Mouse (Mus musculus) limb, embryonic 13.5 days (tissue): ENCODE measurements around the gene Lrrtm3. TPM values are rescaled to one million over a fixed set of nuclear protein-coding genes. Genes with fewer than 3 reads are reported as not detected.

Source experiments
- ATAC-seq: fragments of 200-750 bp; cut with Nextera tagmentation; 2 replicates; pipeline ENCODE4 v1.8.0; 2017; ENCODE audit warnings: low read depth, moderate number of reproducible peaks, moderate TSS enrichment; ENCODE audit not compliant: low FRiP score
- H3K27ac ChIP-seq: fragments of 300-500 bp; sonication (generic); 2 replicates; pipeline ENCODE4 v1.5.1; 2015; ENCODE audit warnings: inconsistent platforms, mild to moderate bottlenecking, moderate library complexity
- H3K27me3 ChIP-seq: fragments of 300-500 bp; sonication (generic); 2 replicates; pipeline ENCODE4 v1.6.1; 2015; ENCODE audit warnings: mild to moderate bottlenecking, inconsistent platforms
- H3K36me3 ChIP-seq: fragments of 300-500 bp; sonication (generic); 2 replicates; pipeline ENCODE4 v1.6.1; 2015; ENCODE audit warnings: inconsistent platforms, mild to moderate bottlenecking, moderate library complexity
- H3K4me1 ChIP-seq: fragments of 300-500 bp; sonication (generic); 2 replicates; pipeline ENCODE4 v1.6.1; 2015; ENCODE audit warnings: inconsistent platforms
- H3K4me2 ChIP-seq: fragments of 300-500 bp; sonication (generic); replicated peaks from 2 replicates; pipeline ENCODE4 v1.6.1; 2015; ENCODE audit warnings: inconsistent platforms, mild to moderate bottlenecking, moderate library complexity
- H3K4me3 ChIP-seq: fragments of 300-500 bp; sonication (generic); 2 replicates; pipeline ENCODE4 v1.5.1; 2015; ENCODE audit warnings: moderate library complexity, mild to moderate bottlenecking, inconsistent platforms
- H3K9ac ChIP-seq: fragments of 300-500 bp; sonication (generic); 2 replicates; pipeline ENCODE4 v1.6.1; 2015; ENCODE audit warnings: mild to moderate bottlenecking, inconsistent platforms
- H3K9me3 ChIP-seq: fragments of 300-500 bp; sonication (generic); 2 replicates; pipeline ENCODE4 v1.6.1; 2016; ENCODE audit warnings: inconsistent platforms
- WGBS: fragments of 180-500 bp; shearing (Covaris S2); methylation state at CpG from one replicate; pipeline ENCODE4 v1.1.7; 2015; 5-methylcytosine and 5-hydroxymethylcytosine counted together
- polyA plus RNA-seq: library from polyadenylated mRNA; unstranded; fragments of >200 nt; fragmentation: Nextera tagmentation; extraction: Ambion mirVana; gene quantifications from 2 replicates; pipeline ENCODE4 v1.2.1, GENCODE M21; 2015

Lrrtm3 gene
- polyA plus RNA-seq, 1 experiment from 2014 or later: 1.5 TPM

DNA sequence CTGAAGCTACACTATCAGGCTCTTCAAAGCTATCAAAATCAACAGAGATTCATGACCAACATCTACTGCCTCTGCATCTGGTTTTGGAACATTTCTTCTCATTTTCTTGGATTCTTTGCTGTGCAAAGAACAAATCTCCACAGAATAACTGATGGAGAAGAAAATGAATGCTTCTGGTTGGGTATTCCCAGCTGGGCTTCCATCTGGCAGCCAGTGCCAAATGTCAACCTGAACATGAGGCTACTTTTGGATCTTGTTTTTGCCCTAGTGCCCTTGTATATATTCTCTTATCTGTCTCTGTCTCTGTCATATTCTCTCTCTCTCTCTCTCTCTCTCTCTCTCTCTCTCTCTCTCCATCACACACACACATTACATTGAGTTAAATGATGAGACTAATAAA is 59.2 kb downstream of the Lrrtm3 start:
- Histone ChIP-seq H3K27ac (no peak overlapping the region), H3K4me1 (no peaks in the 10 kb centered on the region), H3K4me3 (no peak overlapping the region), H3K27me3 (no peaks in the 10 kb centered on the region), H3K36me3 (no peaks in the 10 kb centered on the region), H3K4me2 (no peak overlapping the region), H3K9ac (no peak overlapping the region), H3K9me3 (no peaks in the 10 kb centered on the region)
- ATAC-seq: no peak

DNA sequence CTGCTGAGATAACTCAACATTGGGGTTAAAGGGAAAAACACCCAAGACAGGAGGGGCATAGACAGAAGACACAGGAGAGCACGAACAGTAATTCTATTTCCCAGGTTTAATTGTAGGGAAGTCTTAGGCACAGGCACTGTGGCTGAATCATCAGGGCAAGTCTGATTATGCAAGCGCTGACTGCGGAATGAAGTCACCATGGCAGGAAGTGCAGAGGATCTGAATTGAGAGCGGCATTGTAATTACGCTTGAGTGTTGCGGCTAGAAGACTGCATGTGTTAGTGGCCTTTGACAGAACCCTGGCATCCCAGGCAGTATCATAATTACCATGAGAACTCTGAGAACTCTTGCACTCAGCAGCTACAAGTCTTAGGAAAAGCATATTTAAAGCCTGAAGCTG is 66.7 kb downstream of the Lrrtm3 start:
- H3K4me2 ChIP-seq: no peak overlapping the region
- H3K9me3 ChIP-seq: no peaks in the 10 kb centered on the region
- H3K36me3 ChIP-seq: no peaks in the 10 kb centered on the region
- 90% methylated on average over 6 of the region's 6 CpGs for WGBS
- H3K27ac ChIP-seq: no peak overlapping the region
- H3K9ac ChIP-seq: no peak overlapping the region
- no peaks in the 10 kb centered on the region for H3K27me3 ChIP-seq
- ATAC-seq: no peak
- H3K4me1 ChIP-seq: no peaks in the 10 kb centered on the region
- no peak overlapping the region for H3K4me3 ChIP-seq

DNA sequence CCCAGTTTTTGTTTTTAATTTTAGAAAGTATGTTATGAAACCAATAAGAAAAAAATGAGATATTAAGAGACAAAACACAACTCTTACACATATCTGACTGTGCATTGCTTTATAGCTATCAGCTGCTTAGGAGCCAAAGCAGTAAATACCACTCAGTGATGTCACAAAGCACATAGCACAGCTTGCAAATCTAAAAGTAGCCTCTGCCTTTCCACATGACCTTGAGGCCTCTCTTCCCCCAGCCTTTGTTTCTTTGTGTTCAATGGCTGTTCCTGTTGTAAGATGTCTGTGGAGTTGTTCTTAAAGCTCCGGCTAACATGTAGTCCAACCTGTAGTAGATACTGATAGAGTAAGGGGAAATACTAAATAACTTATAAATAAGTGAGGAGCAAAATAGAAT is 69.7 kb downstream of the Lrrtm3 start:
- ATAC-seq: no peak
- H3K4me1 ChIP-seq: no peaks in the 10 kb centered on the region
- no peak overlapping the region for H3K9ac ChIP-seq
- no peak overlapping the region for H3K27ac ChIP-seq
- H3K9me3 ChIP-seq: no peaks in the 10 kb centered on the region
- no peaks in the 10 kb centered on the region for H3K27me3 ChIP-seq
- H3K4me2 ChIP-seq: no peak overlapping the region
- no peak overlapping the region for H3K4me3 ChIP-seq
- no peaks in the 10 kb centered on the region for H3K36me3 ChIP-seq
- WGBS: 92% methylated on average over 1 of the region's 1 CpGs

DNA sequence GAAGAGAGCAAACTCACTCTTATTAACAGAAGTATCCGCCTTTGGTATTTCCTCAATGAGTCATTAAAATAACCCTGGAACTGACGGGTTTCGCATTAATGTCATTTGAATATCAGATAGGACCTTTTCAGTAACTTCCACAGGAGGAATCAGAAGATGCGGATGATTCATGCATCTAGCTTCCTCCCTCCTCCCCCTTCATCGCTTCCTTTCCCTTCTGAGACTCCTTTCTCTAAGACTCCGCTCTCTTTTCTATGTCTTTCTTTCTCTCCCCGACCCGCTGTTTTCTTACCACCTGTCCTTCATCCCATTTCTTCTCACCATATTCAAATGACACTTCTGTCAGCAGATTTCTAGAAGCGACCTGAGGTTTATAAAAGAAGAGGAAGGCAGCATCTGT is 88.1 kb downstream of the Lrrtm3 start:
- Histone ChIP-seq H3K36me3 (no peaks in the 10 kb centered on the region), H3K4me2 (no peak overlapping the region), H3K4me3 (no peak overlapping the region), H3K9me3 (no peaks in the 10 kb centered on the region), H3K4me1 (no peaks in the 10 kb centered on the region), H3K27me3 (no peaks in the 10 kb centered on the region), H3K9ac (no peak overlapping the region), H3K27ac (no peak overlapping the region)
- WGBS: 86% methylated on average over 9 of the region's 9 CpGs
- ATAC-seq: no peak

DNA sequence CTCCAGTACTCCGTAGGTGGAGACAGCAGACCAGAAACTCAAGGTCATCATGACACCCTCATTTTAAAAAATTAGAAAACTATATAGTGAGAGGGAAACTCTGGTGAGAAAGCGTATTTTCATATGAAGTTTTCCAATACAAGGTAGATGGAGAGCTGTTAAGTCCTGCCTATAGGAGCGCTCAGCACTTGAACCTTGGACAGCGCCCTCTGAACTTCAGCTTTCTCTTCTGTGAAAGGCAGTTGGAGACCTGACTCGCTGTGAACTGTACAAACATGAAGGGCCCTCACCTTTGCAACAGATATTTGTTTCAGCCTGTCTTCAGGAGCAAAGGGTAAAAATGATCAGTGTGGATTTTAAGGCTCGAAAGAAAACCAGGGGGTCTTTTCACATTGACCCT is 88.5 kb downstream of the Lrrtm3 start:
- WGBS: 73% methylated on average over 6 of the region's 6 CpGs
- H3K4me3 ChIP-seq: no peak overlapping the region
- H3K9me3 ChIP-seq: no peaks in the 10 kb centered on the region
- no peak overlapping the region for H3K27ac ChIP-seq
- H3K4me2 ChIP-seq: no peak overlapping the region
- H3K9ac ChIP-seq: no peak overlapping the region
- no peaks in the 10 kb centered on the region for H3K36me3 ChIP-seq
- ATAC-seq: no peak
- no peaks in the 10 kb centered on the region for H3K27me3 ChIP-seq
- H3K4me1 ChIP-seq: no peaks in the 10 kb centered on the region

DNA sequence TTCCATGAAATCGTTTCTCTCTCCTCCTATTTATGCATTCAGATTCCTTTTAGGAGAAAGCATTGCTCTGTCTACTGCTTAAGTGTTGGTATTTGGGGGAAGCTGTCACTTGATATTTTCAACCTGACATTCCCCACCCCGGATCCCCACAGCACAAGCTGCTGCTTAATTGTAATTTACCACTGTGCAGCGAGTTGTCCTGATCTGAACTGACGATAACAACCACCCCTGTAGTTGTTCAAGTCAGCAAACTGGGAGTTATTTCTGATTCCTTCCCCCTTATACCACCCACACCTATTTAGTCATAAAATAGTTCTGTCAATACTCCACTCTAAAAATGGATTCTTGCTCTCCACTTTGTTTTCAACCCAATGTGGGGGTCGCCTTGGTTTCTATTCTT is 95.8 kb downstream of the Lrrtm3 start:
- ATAC-seq: no peak
- no peak overlapping the region for H3K27ac ChIP-seq
- H3K27me3 ChIP-seq: no peaks in the 10 kb centered on the region
- H3K9ac ChIP-seq: no peak overlapping the region
- H3K36me3 ChIP-seq: no peaks in the 10 kb centered on the region
- H3K4me2 ChIP-seq: no peak overlapping the region
- 80% methylated on average over 5 of the region's 5 CpGs for WGBS
- no peaks in the 10 kb centered on the region for H3K4me1 ChIP-seq
- H3K4me3 ChIP-seq: no peak overlapping the region
- no peaks in the 10 kb centered on the region for H3K9me3 ChIP-seq

DNA sequence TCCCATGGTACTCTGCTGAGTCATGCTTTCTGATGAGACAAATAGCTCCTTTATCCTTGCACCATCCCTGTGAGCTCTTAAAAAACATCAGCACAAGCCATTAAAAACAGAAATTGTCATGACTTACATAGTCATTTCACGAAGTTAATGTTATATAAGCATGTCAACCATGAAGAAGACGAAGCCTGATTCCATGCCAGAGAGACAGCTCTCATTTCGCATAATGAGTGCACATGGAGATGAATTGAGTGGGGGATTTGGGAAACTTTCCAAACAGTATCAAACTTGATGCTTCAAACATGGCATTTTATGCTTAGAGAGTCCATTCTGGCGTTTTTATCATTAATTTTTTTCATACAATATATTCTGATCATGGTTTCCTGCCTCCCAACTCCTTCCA is 104.5 kb downstream of the Lrrtm3 start:
- Histone ChIP-seq H3K9me3 (no peaks in the 10 kb centered on the region), H3K4me3 (no peak overlapping the region), H3K4me2 (no peak overlapping the region), H3K27me3 (no peaks in the 10 kb centered on the region), H3K27ac (no peak overlapping the region), H3K9ac (no peak overlapping the region), H3K36me3 (no peaks in the 10 kb centered on the region), H3K4me1 (no peaks in the 10 kb centered on the region)
- ATAC-seq: no peak
- 64% methylated on average over 4 of the region's 4 CpGs for WGBS

DNA sequence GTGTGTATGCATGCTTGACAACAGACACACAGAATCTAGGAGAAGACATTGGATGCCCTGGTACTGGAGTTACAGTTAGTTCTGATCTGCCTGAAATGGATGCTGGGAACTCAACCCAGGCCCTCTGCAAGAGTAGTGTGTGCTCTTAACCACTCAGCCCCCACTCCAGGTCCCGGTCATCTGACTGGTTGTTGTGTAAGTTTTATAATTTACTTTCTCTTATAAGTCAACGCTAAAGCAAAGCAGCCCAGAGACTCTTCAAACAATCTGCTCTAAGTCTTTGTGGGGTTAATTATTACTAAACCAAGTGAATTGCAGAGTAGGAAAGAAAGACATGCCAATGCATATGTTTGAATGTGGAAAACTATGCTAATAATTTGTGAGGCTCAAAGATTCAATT is 110.7 kb downstream of the Lrrtm3 start:
- Histone ChIP-seq H3K4me2 (no peak overlapping the region), H3K4me3 (no peak overlapping the region), H3K36me3 (no peaks in the 10 kb centered on the region), H3K9me3 (no peaks in the 10 kb centered on the region), H3K9ac (no peak overlapping the region), H3K27me3 (no peaks in the 10 kb centered on the region), H3K27ac (no peak overlapping the region), H3K4me1 (0 out of 2 replicates have a peak, but pooled peaks cover 8% of the 10 kb centered on the region)
- 82% methylated on average over 2 of the region's 2 CpGs for WGBS
- no peak for ATAC-seq

DNA sequence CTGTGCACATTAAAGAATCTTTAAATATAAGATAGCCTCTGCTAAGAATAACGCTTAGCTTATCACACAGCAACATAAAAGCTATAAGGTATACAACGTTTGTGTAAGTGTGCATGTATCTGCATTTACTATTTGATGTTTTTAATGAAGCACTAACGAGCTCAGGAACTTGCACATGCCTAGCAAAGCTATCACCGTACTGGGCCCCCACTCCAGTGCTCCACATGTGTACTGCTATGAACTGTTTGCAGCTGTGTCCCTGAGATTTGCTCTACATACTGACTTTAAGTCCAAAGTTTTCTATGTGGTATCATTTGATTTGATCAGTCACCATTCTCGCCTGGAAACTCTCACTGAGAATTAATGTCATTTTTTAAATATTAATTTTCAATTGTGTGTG is 111.1 kb downstream of the Lrrtm3 start:
- WGBS: 57% methylated on average over 5 of the region's 5 CpGs
- ATAC-seq: no peak

DNA sequence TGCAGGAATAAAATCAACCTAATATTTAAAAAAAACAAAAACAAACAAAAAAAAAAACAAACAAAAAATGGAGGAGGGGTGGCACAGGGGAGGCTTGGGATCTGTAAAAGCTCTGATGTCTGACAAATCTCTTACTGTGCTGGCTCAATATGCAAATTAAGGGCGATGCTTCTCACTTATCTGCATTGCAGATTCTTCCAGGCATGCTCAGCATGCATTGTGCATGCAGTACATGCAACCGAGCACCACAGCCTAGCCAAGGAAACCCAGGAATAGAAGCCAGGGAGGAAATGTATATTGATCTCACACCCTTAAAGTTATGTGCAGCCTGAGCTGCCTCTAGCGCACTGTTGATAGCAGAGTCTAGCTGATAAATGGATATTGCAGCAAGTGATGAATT is 111.5 kb downstream of the Lrrtm3 start:
- WGBS: 34% methylated on average over 3 of the region's 3 CpGs
- peak overlapping the region; percentile 57 for H3K4me2 ChIP-seq
- no peak overlapping the region for H3K4me3 ChIP-seq
- H3K9ac ChIP-seq: no peak overlapping the region
- no peak for ATAC-seq
- no peak overlapping the region for H3K27ac ChIP-seq
- no peaks in the 10 kb centered on the region for H3K9me3 ChIP-seq
- no peaks in the 10 kb centered on the region for H3K36me3 ChIP-seq
- no peaks in the 10 kb centered on the region for H3K27me3 ChIP-seq
- 0 out of 2 replicates have a peak, but pooled peaks cover 8% of the 10 kb centered on the region for H3K4me1 ChIP-seq

More for the DNA sequence above, 111.1 kb downstream of the Lrrtm3 start:
- H3K9ac ChIP-seq: no peak overlapping the region
- H3K4me3 ChIP-seq: no peak overlapping the region
- H3K4me1 ChIP-seq: 0 out of 2 replicates have a peak, but pooled peaks cover 8% of the 10 kb centered on the region
- H3K27ac ChIP-seq: no peak overlapping the region
- H3K9me3 ChIP-seq: no peaks in the 10 kb centered on the region
- H3K4me2 ChIP-seq: no peak overlapping the region
- no peaks in the 10 kb centered on the region for H3K36me3 ChIP-seq
- no peaks in the 10 kb centered on the region for H3K27me3 ChIP-seq

DNA sequence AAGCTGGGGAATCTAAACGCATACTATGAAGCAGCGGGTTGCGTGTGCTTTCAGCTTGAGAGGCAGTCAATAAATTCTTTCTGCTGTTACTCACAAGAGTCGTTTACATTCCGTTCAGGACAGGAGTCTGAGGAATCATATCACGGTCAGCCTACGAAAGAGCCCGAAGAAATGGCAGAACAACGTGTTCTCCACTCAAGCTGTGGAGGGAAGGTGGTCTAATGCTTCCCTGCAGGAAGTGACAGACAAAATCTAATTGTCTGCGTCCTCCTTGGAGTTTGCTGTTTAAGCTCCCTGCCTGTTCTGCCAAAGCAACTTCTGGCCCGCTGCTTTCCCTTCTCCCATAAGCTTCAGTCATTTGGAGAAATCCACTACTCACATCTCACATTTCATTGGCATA is 112.0 kb downstream of the Lrrtm3 start:
- no peaks in the 10 kb centered on the region for H3K36me3 ChIP-seq
- 26% methylated on average over 11 of the region's 11 CpGs for WGBS
- no peak overlapping the region for H3K27ac ChIP-seq
- no peak for ATAC-seq
- peak overlapping the region; percentile 5; the same call in 1 of the 2 replicates for H3K4me3 ChIP-seq
- peak overlapping the region; percentile 57 for H3K4me2 ChIP-seq
- 0 out of 2 replicates have a peak, but pooled peaks cover 8% of the 10 kb centered on the region for H3K4me1 ChIP-seq
- no peaks in the 10 kb centered on the region for H3K9me3 ChIP-seq
- H3K9ac ChIP-seq: no peak overlapping the region
- no peaks in the 10 kb centered on the region for H3K27me3 ChIP-seq

DNA sequence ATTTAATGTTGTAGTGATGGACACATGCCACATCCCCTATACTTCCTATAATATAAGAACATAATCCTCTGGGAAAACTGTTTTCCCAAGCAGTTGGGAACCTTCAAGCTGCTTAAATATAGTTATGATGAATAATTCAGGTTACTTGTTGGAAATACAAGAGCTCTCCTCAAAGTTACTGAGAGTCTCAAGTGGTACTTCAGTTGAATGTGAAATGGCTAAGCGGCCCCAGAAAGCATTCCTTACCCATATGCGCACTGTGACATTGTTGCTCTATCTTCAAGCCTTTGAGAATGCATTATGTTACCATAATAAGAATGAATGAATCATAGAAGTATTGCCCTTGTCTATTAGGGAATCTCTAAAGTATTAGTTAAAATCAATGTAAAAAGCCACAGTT is 117.8 kb downstream of the Lrrtm3 start:
- H3K27me3 ChIP-seq: no peaks in the 10 kb centered on the region
- H3K9ac ChIP-seq: no peak overlapping the region
- 90% methylated on average over 2 of the region's 2 CpGs for WGBS
- H3K27ac ChIP-seq: no peak overlapping the region
- no peaks in the 10 kb centered on the region for H3K4me1 ChIP-seq
- no peak for ATAC-seq
- no peak overlapping the region for H3K4me3 ChIP-seq
- H3K36me3 ChIP-seq: no peaks in the 10 kb centered on the region
- no peak overlapping the region for H3K4me2 ChIP-seq
- no peaks in the 10 kb centered on the region for H3K9me3 ChIP-seq

DNA sequence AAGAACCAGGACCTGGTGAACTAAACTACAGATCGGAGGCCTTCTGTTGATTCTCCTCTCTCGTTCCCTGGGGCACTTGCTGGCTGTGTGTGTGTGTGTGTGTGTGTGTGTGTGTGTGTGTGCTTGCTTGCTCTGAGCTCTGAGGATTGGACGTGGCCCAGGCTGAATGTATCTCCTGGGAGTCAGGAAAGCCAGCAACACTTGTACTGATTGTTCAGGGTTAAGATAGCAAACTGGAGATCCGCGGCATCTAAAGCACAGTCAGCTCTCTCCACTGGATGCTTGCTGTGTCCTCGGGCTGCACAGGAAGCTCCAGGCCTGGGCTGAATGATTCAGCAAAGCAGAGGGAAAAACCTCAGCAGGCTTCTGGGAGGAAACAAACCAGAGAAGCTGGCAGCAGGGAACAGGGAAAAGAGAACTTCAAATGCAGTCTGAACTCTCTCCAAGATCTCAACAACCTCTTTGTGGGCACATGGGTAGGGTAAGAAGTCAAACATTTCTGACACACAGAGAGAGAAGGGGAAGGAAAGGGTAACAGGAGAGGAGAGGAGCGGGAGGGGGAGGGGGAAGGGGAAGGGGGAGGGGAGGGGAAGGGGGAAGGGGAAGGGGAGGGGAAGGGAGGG is 135.7 kb downstream of the Lrrtm3 start:
- Histone ChIP-seq H3K36me3 (no peaks in the 10 kb centered on the region), H3K4me1 (peaks cover 5% of the 10 kb centered on the region), H3K9ac (no peak overlapping the region), H3K4me3 (no peak overlapping the region), H3K27ac (no peak overlapping the region), H3K4me2 (no peak overlapping the region), H3K9me3 (no peaks in the 10 kb centered on the region), H3K27me3 (no peaks in the 10 kb centered on the region)
- 28% methylated on average over 6 of the region's 7 CpGs for WGBS
- ATAC-seq: no peak
